Mouse (Mus musculus) MEL (cell line): ENCODE data around the gene Ddx58. TPM values are rescaled to one million over a fixed set of nuclear protein-coding genes. Genes with fewer than 3 reads are reported as not detected.

Source experiments
- DNase-seq: peaks from one replicate; pipeline ENCODE4 v3.0.0; 2011; ENCODE audit warnings: low read depth, low spot score
- H3K27ac ChIP-seq: 2 replicates; pipeline ENCODE4 v1.5.1; 2012; ENCODE audit warnings: low read depth, mild to moderate bottlenecking, control low read depth, low read length, moderate library complexity; ENCODE audit not compliant: control insufficient read depth
- H3K27me3 ChIP-seq, 2 experiments: fragments of 150-350 bp in 1 of 2; sonication (generic) in 1 of 2; 2 replicates each; pipeline ENCODE4 v1.6.1; 2012; ENCODE audit warnings: low read length in 2 of 2, mild to moderate bottlenecking in 2 of 2, improper control_type of control experiment in 1 of 2, moderate library complexity in 1 of 2; ENCODE audit not compliant: insufficient read depth in 2 of 2, control insufficient read depth in 1 of 2
- H3K36me3 ChIP-seq, 2 experiments: 2 replicates each; pipeline ENCODE4 v1.6.1; 2012 to 2014; ENCODE audit warnings: low read length in 2 of 2, improper control_type of control experiment in 1 of 2, inconsistent platforms in 1 of 2, mild to moderate bottlenecking in 1 of 2; ENCODE audit not compliant: insufficient read depth in 2 of 2, control insufficient read depth in 1 of 2
- H3K4me1 ChIP-seq, 2 experiments: fragments of 150-350 bp in 1 of 2; sonication (generic) in 1 of 2; 2 replicates each; pipeline ENCODE4 v1.6.1; 2012; ENCODE audit warnings: low read length in 2 of 2, improper control_type of control experiment in 1 of 2, mild to moderate bottlenecking in 1 of 2; ENCODE audit not compliant: insufficient read depth in 2 of 2, control insufficient read depth in 1 of 2
- H3K4me3 ChIP-seq, 2 experiments: fragments of 150-350 bp in 1 of 2; sonication (generic) in 1 of 2; 2 replicates each; pipeline ENCODE4 v1.5.1; 2012; ENCODE audit warnings: low read depth in 2 of 2, low read length in 2 of 2, mild to moderate bottlenecking in 2 of 2, moderate library complexity in 2 of 2, control low read depth in 1 of 2, improper control_type of control experiment in 1 of 2; ENCODE audit not compliant: control insufficient read depth in 1 of 2, insufficient read depth in 1 of 2
- H3K79me2 ChIP-seq: 2 replicates; pipeline ENCODE4 v1.6.1; 2012; ENCODE audit warnings: mild to moderate bottlenecking, low read length, moderate library complexity; ENCODE audit not compliant: control insufficient read depth, poor library complexity, insufficient read depth
- H3K9ac ChIP-seq: 2 replicates; pipeline ENCODE4 v1.6.1; 2012; ENCODE audit warnings: low read depth, mild to moderate bottlenecking, control low read depth, low read length, moderate library complexity; ENCODE audit not compliant: control insufficient read depth, poor library complexity, severe bottlenecking
- H3K9me3 ChIP-seq: fragments of 150-350 bp; sonication (generic); replicated peaks from 2 replicates; pipeline ENCODE4 v1.6.1; 2012; ENCODE audit warnings: mild to moderate bottlenecking, low read length, improper control_type of control experiment, moderate library complexity; ENCODE audit not compliant: insufficient read depth
- BHLHE40 ChIP-seq: IDR thresholded peaks from 2 replicates; pipeline ENCODE4 v1.6.1; 2012; ENCODE audit warnings: low read depth, mild to moderate bottlenecking, inconsistent platforms, low read length, improper control_type of control experiment, borderline replicate concordance
- CHD1 ChIP-seq: IDR thresholded peaks from 2 replicates; pipeline ENCODE4 v1.6.1; 2012; ENCODE audit warnings: low read depth, mild to moderate bottlenecking, inconsistent platforms, low read length, improper control_type of control experiment
- CHD2 ChIP-seq: IDR thresholded peaks from 2 replicates; pipeline ENCODE4 v1.6.1; 2011; ENCODE audit warnings: low read length, improper control_type of control experiment
- CTCF ChIP-seq, 3 experiments: IDR thresholded peaks in 2 of 3; conservative IDR thresholded peaks in 1 of 3; 2 replicates each; pipeline ENCODE4 v1.5.1; 2011 to 2012; ENCODE audit warnings: low read length in 3 of 3, low read depth in 2 of 3, mild to moderate bottlenecking in 2 of 3, improper control_type of control experiment in 1 of 3, inconsistent platforms in 1 of 3, mixed read lengths in 1 of 3, moderate library complexity in 1 of 3; ENCODE audit not compliant: control insufficient read depth in 1 of 3, insufficient read depth in 1 of 3, poor library complexity in 1 of 3, severe bottlenecking in 1 of 3
- E2F4 ChIP-seq: IDR thresholded peaks from 2 replicates; pipeline ENCODE4 v1.6.1; 2011; ENCODE audit warnings: low read depth, low read length, improper control_type of control experiment, borderline replicate concordance
- ELF1 ChIP-seq: IDR thresholded peaks from 2 replicates; pipeline ENCODE4 v1.6.1; 2014; ENCODE audit warnings: low read depth, mild to moderate bottlenecking, inconsistent platforms, low read length, improper control_type of control experiment, moderate library complexity
- GABPA ChIP-seq: IDR thresholded peaks from 2 replicates; pipeline ENCODE4 v1.6.1; 2012; ENCODE audit warnings: low read depth, mild to moderate bottlenecking, inconsistent platforms, low read length, improper control_type of control experiment, moderate library complexity
- HCFC1 ChIP-seq: IDR thresholded peaks from 2 replicates; pipeline ENCODE4 v1.6.1; 2012; ENCODE audit warnings: low read depth, mild to moderate bottlenecking, inconsistent platforms, low read length, improper control_type of control experiment, moderate library complexity
- JUND ChIP-seq: IDR thresholded peaks from 2 replicates; pipeline ENCODE4 v1.6.1; 2011; ENCODE audit warnings: low read depth, mild to moderate bottlenecking, improper control_type of control experiment, low read length
- MAX ChIP-seq: IDR thresholded peaks from 2 replicates; pipeline ENCODE4 v1.6.1; 2011; ENCODE audit warnings: low read length, improper control_type of control experiment
- MAZ ChIP-seq: IDR thresholded peaks from 2 replicates; pipeline ENCODE4 v1.6.1; 2012; ENCODE audit warnings: low read depth, mild to moderate bottlenecking, inconsistent platforms, low read length, improper control_type of control experiment
- MEF2A ChIP-seq: IDR thresholded peaks from 2 replicates; pipeline ENCODE4 v1.6.1; 2014; ENCODE audit warnings: low read depth, mild to moderate bottlenecking, inconsistent platforms, low read length, improper control_type of control experiment; ENCODE audit not compliant: poor library complexity, insufficient replicate concordance, severe bottlenecking; ENCODE audit errors: extremely low read depth
- MXI1 ChIP-seq: IDR thresholded peaks from 2 replicates; pipeline ENCODE4 v1.6.1; 2011; ENCODE audit warnings: mild to moderate bottlenecking, low read depth, low read length, improper control_type of control experiment
- MYB ChIP-seq: IDR thresholded peaks from 2 replicates; pipeline ENCODE4 v1.6.1; 2011; ENCODE audit warnings: mild to moderate bottlenecking, low read depth, low read length, improper control_type of control experiment
- MYC ChIP-seq: IDR thresholded peaks from 2 replicates; pipeline ENCODE4 v1.6.1; 2011; ENCODE audit warnings: low read depth, mild to moderate bottlenecking, low read length, improper control_type of control experiment, moderate library complexity
- NELFE ChIP-seq: IDR thresholded peaks from 2 replicates; pipeline ENCODE4 v1.6.1; 2011; ENCODE audit warnings: low read depth, low read length, improper control_type of control experiment
- POLR2A ChIP-seq, 2 experiments: IDR thresholded peaks; 2 replicates each; pipeline ENCODE4 v1.6.1; 2011 to 2012; ENCODE audit warnings: low read length in 2 of 2, mild to moderate bottlenecking in 2 of 2, control low read depth in 1 of 2, improper control_type of control experiment in 1 of 2, low read depth in 1 of 2, moderate library complexity in 1 of 2; ENCODE audit not compliant: control insufficient read depth in 1 of 2, insufficient read depth in 1 of 2, poor library complexity in 1 of 2
- POLR2AphosphoS2 ChIP-seq: IDR thresholded peaks from 2 replicates; pipeline ENCODE4 v1.6.1; 2011; ENCODE audit warnings: low read length, improper control_type of control experiment
- POLR2AphosphoS5 ChIP-seq: IDR thresholded peaks from 2 replicates; pipeline ENCODE4 v1.6.1; 2012; ENCODE audit warnings: low read depth, borderline replicate concordance, mild to moderate bottlenecking, inconsistent platforms, low read length, moderate library complexity, mixed read lengths
- TAL1 ChIP-seq: IDR thresholded peaks from 2 replicates; pipeline ENCODE4 v1.6.1; 2012; ENCODE audit warnings: mild to moderate bottlenecking, inconsistent platforms, low read length, moderate library complexity, mixed read lengths
- TBP ChIP-seq: IDR thresholded peaks from 2 replicates; pipeline ENCODE4 v1.8.0; 2011; ENCODE audit warnings: low read depth, low read length, improper control_type of control experiment
- TCF12 ChIP-seq: IDR thresholded peaks from 2 replicates; pipeline ENCODE4 v1.6.1; 2014; ENCODE audit warnings: low read depth, mild to moderate bottlenecking, inconsistent platforms, low read length, improper control_type of control experiment, moderate library complexity
- ZC3H11A ChIP-seq: IDR thresholded peaks from 2 replicates; pipeline ENCODE4 v1.6.1; 2012; ENCODE audit warnings: low read depth, mild to moderate bottlenecking, inconsistent platforms, low read length, improper control_type of control experiment
- ZKSCAN1 ChIP-seq: IDR thresholded peaks from 2 replicates; pipeline ENCODE4 v1.6.1; 2012; ENCODE audit warnings: low read depth, mild to moderate bottlenecking, inconsistent platforms, low read length, improper control_type of control experiment, moderate library complexity
- ZMIZ1 ChIP-seq: IDR thresholded peaks from 2 replicates; pipeline ENCODE4 v1.6.1; 2012; ENCODE audit warnings: low read depth, mild to moderate bottlenecking, inconsistent platforms, low read length, improper control_type of control experiment, moderate library complexity
- polyA plus RNA-seq, 2 experiments: library from polyadenylated mRNA; stranded (reverse) in 1 of 2; unstranded in 1 of 2; fragments of >175 nt in 1 of 2; fragments of >200 nt in 1 of 2; gene quantifications; 2 replicates each; pipeline versions ENCODE4 v1.2.1 to v1.2.4; 2012; ENCODE audit warnings: low replicate concordance in 2 of 2, low read depth in 1 of 2; ENCODE audit not compliant: insufficient read length in 2 of 2, insufficient read depth in 1 of 2, missing spikeins in 1 of 2
- total RNA-seq: library from RNA; depleted of rRNA; stranded (reverse); fragments of 300-350 nt; gene quantifications from 2 replicates; pipeline ENCODE4 v1.2.3, GENCODE M21; 2012

Ddx58 gene
- total and polyA plus RNA-seq, 3 experiments: 0.58 to 1.0 TPM; not detected in 1

GRCm38 (mm10) chr4:40227131-40227530, 12.5 kb downstream of the Ddx58 start:
- H3K9me3 ChIP-seq: no peaks in the 10 kb centered on the region
- no peak overlapping the region for H3K9ac ChIP-seq
- no peaks in the 10 kb centered on the region for H3K79me2 ChIP-seq
- no peak overlapping the region for H3K4me3 ChIP-seq
- no peaks in the 10 kb centered on the region for H3K4me1 ChIP-seq
- H3K27ac ChIP-seq: no peak overlapping the region
- H3K36me3 ChIP-seq: no peaks in the 10 kb centered on the region
- no peaks in the 10 kb centered on the region for H3K27me3 ChIP-seq
- no peak for TF ChIP-seq MEF2A
- TF ChIP-seq POLR2A (IDR thresholded peaks at IDR 0.05; ENCODE audit: control insufficient read depth in 1 of 2, insufficient read depth in 1 of 2, low read depth in 1 of 2, low read length in 2 of 2, poor library complexity in 1 of 2): no peak
- TF ChIP-seq E2F4: no peak
- no peak for TF ChIP-seq NELFE
- no peak for TF ChIP-seq MXI1
- no peak for TF ChIP-seq GABPA
- no peak for TF ChIP-seq MAX
- no peak for TF ChIP-seq ZKSCAN1
- no peak for TF ChIP-seq ELF1
- no peak for TF ChIP-seq CTCF (IDR thresholded peaks at IDR 0.05 in 2 of 3, conservative IDR thresholded peaks at IDR 0.05 in 1 of 3; ENCODE audit: control insufficient read depth in 1 of 3, insufficient read depth in 1 of 3, low read depth in 2 of 3, low read length in 3 of 3, poor library complexity in 1 of 3, severe bottlenecking in 1 of 3)
- no peak for TF ChIP-seq MYB
- no peak for TF ChIP-seq ZC3H11A
- TF ChIP-seq ZMIZ1: no peak
- no peak for TF ChIP-seq MYC
- TF ChIP-seq JUND: no peak
- TF ChIP-seq HCFC1: no peak
- DNase-seq: no peak

DNA sequence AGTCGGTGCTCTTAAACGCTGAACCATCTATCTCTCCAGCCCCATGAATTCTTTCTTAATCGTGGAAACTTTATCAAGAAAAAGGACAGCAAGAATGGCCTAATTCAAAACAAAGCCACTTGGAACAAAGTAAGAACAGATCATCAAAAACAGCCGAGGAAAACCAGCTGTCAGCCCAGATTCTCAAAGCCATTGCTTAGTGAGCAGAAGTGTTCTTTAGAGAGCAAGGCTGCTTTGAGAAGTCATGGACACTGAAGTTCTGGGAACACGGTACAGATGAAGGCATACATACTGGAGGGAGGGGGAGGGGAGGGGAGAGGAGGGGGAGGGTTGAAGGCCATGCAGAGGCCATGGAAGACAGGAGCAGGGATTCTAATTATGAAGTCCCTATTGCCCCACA, 13.5 kb downstream of the Ddx58 start:
- H3K9ac ChIP-seq: no peak overlapping the region
- no peaks in the 10 kb centered on the region for H3K27me3 ChIP-seq
- H3K36me3 ChIP-seq: no peaks in the 10 kb centered on the region
- no peaks in the 10 kb centered on the region for H3K4me1 ChIP-seq
- TF ChIP-seq BHLHE40 (no peak), TCF12 (no peak), CHD1 (no peak), POLR2AphosphoS5 (no peak), ZC3H11A (no peak), TAL1 (no peak), CHD2 (no peak), JUND (no peak), ZKSCAN1 (no peak), MYC (no peak), MAZ (no peak), TBP (no peak), POLR2AphosphoS2 (no peak)
- no peak overlapping the region for H3K27ac ChIP-seq
- no peak overlapping the region for H3K4me3 ChIP-seq
- no peaks in the 10 kb centered on the region for H3K9me3 ChIP-seq
- no peak for DNase-seq
- no peaks in the 10 kb centered on the region for H3K79me2 ChIP-seq
